Mouse (Mus musculus): ENCODE data around the gene Defb20.
A peak's percentile ranks its signal among the peaks of the same experiment; 100 is the strongest.
"Not testable (repeated sequence)": the region's sequence is repeated elsewhere in the genome, so short reads cannot be mapped to it uniquely, and the experiment has no call there.

Defb20 gene

DNA sequence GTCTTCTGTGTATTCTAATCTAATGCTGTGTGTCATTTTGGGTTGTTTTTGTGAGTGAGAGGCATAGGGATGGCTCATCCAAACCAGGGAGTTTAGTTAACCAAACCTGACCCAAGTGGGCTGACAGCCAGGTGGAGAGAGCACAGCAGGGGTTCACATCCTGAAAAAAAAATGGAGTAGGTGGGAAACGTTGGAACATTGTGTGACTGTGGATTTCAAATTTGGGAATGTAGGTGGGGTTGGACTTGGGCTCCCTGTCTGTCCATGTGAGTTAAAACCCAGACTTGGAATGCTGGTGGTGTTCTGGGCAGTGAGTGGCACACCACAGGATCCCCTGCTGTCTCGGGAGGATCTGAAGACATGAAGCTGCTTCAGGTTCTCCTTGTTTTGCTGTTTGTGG lies at the start of gene Defb20:
Gene Defb20, plus strand, starts transcription at position 301 of the 400 bp plus-strand sequence.
- DNase-seq (ENCODE audit: low spot score), result no peak

DNA sequence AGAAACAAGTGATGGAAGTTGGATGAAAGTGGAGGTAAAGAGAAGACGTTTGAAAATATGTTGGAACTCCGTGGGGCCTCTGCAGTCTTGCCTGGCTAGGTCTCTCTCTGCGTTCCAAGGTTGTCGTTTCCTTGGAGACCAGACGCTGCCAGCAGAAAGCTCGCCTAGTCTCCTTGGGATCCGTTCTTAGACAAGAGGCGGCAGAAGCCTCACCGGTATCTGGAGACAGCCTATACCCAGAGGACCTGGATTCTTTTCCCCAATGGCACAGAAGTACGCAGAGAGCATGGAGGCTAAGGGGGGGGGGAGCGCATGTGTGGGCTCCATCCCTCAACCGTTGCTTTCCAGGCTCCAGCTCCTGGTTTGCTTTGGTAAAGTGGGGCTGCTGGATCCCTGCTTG lies 49.4 kb upstream of the Defb20 start:
- DNase-seq (ENCODE audit: low spot score), result no peak

DNA sequence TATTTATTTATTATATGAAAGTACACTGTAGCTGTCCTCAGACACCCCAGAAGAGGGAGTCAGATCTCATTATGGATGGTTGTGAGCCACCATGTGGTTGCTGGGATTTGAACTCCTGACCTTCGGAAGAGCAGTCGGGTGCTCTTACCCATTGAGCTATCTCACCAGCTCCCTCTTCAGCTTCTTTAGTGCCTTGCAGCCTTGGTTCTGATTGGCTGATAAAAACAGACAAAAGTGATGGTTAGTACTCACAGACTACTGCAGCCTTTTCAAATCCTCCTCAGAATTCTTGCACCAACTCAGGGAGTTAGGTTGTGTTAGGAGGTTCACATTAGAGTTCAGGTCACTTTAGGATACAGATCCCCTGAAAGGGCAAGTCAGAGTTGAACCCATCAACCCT lies 48.4 kb upstream of the Defb20 start:
- not testable (repeated sequence) for DNase-seq (ENCODE audit: low spot score)

DNA sequence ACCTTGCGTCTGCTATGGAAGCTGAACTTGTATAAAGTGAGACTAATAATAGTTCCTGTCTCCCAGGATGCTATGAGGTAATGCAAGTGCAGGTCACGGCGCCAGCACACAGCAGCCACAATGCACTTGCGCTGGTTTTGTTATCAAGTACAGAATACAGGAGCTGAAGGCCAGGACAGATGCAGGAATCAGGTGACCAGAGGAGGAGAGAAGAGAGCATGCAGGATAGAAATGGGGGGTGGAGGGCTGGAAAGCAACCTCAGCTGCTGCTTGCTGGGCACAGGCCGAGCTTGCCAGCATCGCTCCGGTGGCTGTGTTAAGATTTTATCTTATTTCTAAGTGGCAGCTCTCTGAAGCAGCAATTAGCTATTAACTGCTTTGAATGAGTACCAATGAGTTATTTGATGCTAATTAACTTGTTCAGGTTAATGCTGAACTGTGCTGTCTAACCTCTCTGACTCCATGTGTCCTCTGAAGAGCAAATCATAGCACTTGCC lies 40.4 kb upstream of the Defb20 start:
- no peak for DNase-seq (ENCODE audit: low spot score)

GRCm38 (mm10) chr2:152436983-152437860 lies 39.6 kb upstream of the Defb20 start:
- peak; percentile 90 for DNase-seq (ENCODE audit: low spot score)

DNA sequence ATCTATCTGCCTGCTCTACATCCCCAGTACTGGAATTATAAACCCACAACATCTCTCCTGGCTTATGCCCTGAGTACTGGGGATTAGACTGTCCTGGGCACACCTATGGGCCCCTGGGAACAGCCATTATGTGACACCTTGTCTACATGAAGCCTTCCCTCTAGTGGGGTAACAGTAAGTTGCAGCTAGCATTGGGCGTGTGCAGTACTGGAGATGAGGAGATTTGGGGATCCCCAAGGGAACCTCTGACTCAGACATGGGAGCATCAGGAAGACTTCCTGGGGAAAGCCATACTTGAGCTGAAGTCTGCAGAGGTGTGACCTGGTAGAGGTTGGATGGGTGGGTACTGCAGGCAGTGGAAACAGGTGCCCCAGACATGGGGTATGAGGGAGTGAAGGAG lies 37.9 kb upstream of the Defb20 start:
- DNase-seq (ENCODE audit: low spot score), result no peak

DNA sequence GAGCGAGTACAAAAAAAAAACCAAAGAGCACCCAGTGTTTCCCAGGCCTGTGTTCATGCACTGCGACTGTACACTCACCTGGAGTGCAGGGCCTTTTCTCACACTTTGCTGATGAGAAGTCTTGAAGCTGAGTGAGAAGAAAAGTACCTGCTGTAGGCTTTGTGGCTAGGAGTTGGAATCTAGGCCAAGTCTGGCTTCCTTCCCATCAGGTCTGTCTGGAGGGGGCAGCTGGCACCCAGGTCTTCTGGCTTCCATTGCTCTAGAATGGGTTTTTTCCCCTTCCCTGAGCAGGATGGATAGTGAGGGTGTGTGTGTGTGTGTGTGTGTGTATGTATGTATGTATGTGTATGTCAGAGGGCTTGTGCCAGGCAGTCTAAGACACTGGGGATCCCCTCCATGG lies 37.0 kb upstream of the Defb20 start:
- no peak for DNase-seq (ENCODE audit: low spot score)

- no peak for DNase-seq (ENCODE audit: low spot score)
Measured at GRCm38 (mm10) chr2:152442322-152442721, 34.5 kb upstream of the Defb20 start.

DNA sequence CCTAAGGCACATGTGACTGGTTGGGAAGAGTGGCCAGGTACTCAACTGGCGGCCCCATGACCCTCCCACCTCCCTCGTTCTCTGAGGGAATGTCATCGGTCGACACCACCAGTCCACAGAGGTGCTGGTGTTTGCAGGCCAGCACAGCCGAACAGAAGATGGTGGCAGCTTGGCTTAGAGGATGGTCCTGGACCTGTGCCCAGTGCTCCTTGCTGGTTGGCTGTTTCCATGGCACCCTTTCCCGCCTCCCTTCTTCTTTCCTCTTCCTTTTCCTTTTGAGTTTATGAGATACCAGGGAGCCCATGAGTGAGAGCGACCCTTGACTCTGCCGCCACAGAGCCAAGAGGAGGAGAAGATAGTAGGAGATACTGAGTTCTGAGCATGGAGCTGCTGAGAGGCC lies 33.6 kb upstream of the Defb20 start:
- DNase-seq (ENCODE audit: low spot score), result no peak

DNA sequence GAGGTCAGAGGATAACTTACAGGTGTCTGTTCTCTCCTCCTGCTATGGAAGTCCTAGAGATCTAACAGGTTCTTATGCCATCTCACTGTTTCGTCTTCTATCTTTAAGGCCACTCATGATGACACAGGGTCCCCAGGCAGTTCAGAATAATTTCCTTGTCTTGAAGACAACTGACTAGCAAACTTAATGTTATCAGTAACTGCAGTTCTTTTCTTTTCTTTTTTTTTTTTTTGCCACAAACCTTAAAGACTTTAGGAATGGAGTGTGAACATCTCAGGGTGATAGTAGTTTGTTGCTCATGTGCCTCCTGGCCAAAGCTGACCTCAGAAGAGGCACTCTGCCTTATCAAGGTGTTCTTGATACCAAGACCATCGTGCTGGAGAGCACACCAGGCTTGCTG lies 30.2 kb upstream of the Defb20 start:
- DNase-seq (ENCODE audit: low spot score), result no peak

GRCm38 (mm10) chr2:152447461-152447860 lies 29.4 kb upstream of the Defb20 start:
- peak; percentile 30 for DNase-seq (ENCODE audit: low spot score)

- peak; percentile 63 for DNase-seq (ENCODE audit: low spot score)
Measured at GRCm38 (mm10) chr2:152450241-152450640, 26.6 kb upstream of the Defb20 start.

- no peak for DNase-seq (ENCODE audit: low spot score)
Measured at GRCm38 (mm10) chr2:152452101-152452781, 24.6 kb upstream of the Defb20 start.

DNA sequence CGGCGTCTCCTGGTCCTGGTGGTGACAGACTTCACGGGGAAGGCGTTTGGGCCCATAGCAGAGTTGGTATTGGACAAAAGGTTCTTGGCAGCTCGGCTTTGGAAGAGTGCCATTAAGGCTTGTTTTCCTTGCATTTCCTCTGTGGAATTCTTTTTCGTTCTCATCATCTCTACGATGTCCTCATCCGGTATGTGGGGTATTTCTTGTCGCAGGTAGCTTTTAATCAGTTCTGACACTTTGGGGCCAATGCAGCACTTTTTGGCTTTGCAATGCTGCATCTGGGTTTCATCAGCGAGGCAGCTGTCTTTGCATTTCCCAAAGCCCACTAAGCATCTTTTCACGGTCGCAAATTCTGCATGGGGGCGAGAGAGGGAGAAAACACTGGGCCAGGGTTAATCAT lies 17.6 kb upstream of the Defb20 start:
- DNase-seq (ENCODE audit: low spot score), result no peak

DNA sequence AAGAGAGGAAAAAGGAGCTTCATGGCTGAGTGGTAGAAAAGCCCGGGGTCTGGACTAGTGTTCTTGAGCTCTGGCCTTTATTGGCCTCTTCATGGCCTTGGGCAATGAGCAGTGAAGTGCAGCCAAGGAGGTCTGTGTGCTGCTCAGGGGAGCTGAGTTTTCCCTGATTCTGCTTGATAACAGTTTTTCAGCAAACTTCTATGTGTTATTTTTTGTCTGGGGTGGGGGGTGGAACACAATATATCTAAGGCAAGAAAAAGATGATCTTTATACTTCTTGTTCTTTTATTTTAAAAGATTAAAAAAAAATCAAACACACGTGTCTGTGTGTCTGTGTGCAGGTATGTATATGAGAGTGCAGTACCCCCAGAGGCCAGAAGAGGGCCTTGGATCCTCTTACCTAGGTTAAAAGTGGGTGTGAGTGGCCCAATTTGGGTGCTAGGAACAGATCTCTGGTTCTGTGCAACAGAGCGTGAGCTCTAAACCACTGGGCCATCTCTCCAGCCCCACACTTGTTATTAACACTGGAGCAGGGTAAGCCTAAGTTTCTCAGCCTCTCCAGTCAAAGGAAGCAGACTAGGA lies 12.2 kb upstream of the Defb20 start, which contains the start of gene Defb23:
Gene Defb23, minus strand, starts transcription at position 51 of the 581 bp plus-strand sequence.
- no peak for DNase-seq (ENCODE audit: low spot score)

GRCm38 (mm10) chr2:152470973-152471372 lies 5.9 kb upstream of the Defb20 start:
- no peak for DNase-seq (ENCODE audit: low spot score)

GRCm38 (mm10) chr2:152472434-152472833 lies 4.4 kb upstream of the Defb20 start:
- DNase-seq (ENCODE audit: low spot score), result no peak

DNA sequence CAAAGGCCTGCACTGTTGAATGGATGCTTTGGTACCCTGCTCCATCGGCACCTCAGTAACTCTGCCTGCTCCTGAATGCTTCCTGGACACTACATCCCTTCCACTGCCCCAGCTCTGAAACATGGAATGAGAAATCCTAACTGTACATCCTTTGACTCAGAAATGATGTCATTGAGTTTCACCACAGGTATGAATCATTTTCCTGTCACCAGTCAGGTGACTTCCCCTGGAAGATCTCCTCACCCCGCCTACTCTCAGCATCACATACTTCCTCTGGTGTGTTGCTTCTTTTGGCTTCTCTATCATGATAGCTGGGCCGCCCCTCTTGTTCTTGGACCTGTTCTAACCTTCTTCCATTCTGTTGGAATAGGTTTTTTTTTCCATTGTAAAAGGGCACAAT lies 4.0 kb downstream of the Defb20 start:
- DNase-seq (ENCODE audit: low spot score), result no peak

GRCm38 (mm10) chr2:152481726-152482125 lies 4.9 kb downstream of the Defb20 start:
- no peak for DNase-seq (ENCODE audit: low spot score)

GRCm38 (mm10) chr2:152487024-152487423 lies 10.2 kb downstream of the Defb20 start:
- no peak for DNase-seq (ENCODE audit: low spot score)

- no peak for DNase-seq (ENCODE audit: low spot score)
Measured at GRCm38 (mm10) chr2:152490038-152490437, 13.2 kb downstream of the Defb20 start, which contains the start of gene Defb22. TSS of gene Defb22 (minus strand) at chr2:152490138.

DNA sequence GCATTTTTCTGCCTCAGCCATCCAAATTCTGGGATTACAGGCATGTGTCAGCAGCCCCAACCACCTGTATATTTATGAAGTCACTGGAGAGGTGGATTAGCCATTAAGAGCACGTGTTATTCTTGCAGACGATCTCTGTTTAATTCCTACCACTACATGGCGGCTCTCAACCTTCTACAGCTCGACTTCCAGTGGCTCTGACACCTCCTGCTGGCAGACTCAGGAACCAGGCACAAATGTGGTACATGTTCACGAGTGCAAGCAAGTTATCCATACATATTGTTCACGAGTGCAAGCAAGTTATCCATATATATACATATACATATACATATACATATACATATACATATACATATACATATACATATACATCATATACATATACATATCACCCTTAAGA lies 16.3 kb downstream of the Defb20 start:
- no peak for DNase-seq (ENCODE audit: low spot score)

DNA sequence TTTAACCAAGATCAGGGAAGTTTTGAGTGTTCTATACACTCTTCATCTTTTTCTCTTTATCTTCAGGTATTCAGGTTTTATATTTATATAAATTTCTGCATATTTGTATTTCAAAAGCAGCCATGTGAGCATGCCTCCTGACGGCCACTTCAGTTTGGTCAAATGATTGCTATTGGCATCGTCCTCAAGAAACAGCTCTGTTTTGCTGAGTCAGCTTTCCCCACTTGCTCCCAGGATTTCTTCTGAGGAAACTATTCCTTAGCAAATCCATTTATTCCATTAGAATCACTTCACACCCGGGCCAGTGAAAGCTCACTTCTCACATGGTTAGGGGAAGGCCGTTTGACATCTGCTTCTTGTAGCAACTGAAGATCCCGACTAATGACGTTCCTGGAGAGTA lies 21.2 kb downstream of the Defb20 start:
- DNase-seq (ENCODE audit: low spot score), result no peak

All from ovary, postnatal 36 days (tissue).